In the genomic region with DNA sequence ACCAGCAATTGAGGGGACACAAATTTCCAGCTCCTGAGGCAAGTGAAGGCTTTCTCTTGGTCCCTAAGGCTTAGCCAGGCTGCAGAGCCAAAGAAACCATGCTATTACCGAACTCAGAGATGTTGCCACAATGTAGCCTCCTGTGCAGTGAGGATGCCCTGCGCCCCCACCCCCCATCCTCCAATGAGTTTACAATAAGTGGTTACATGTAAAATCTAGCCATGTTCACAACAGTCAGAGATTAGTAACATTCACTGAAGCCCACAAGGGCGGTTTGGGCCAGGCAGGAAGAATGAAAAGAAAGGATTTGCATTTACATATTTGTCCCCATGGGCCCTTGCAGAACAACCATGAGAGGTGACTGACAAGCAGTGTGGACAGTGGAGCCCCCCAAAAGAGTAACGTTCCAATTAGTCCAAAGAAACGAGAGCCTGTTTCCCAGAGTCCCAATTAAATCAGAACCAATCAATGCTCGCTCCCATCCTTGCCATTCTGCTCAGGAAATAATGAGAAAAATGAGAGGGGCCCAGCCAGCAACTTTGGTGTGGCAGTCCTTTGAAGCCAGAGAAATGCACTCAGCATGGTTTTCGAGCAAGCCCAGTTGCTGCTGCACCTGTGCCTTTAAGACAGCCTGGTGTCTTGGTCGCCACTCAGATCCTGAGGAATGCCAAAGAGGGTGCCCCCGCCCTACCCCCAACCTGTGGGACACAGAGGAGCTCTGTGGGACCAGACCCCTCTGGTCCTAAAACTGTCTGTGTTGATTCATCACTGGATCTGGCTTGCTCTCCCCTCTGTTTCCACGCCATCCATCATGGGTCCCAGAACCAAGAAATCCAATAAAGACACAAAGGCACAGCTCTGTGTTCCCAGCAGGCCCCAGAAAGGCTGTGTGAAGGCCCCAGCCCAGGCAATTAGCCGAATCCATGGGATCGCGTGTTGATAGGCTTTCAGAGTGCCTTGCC, we compare ENCODE assay signal across 10 mouse cellular contexts.
DNase-seq lines count a peak whose midpoint lies in the region; ATAC-seq lines count a peak whose summit lies in the region.
"Had no signal": no experiment of that assay in that cellular context is flagged by ENCODE, and none has a peak within 500 bp of the region (broad histone marks: within the 10 kb centered on the region; RNA-seq: fewer than 3 reads in every experiment).

No protein-coding gene starts in this region.

- ATAC-seq in midbrain, embryonic 12.5 days (ENCODE audit: low FRiP score, low read depth): peak; percentile 85

- peak; percentile 24 for DNase-seq in testis, postnatal 14 days (ENCODE audit: low spot score)
- DNase-seq in testis, postnatal 10 days (ENCODE audit: low spot score): no peak
- no peak for DNase-seq in hindbrain, embryonic 10.5 days (ENCODE audit: low spot score)
- no peak for DNase-seq in cerebellum, adult 8-10 months
- DNase-seq in gastrocnemius, postnatal 36 days: no peak
- no peak for DNase-seq in cerebellum, postnatal 36 days
- DNase-seq: kidney, postnatal 14 days had no signal

- H3K27me3 ChIP-seq in hindbrain, embryonic 10.5 days (ENCODE audit: insufficient read depth, poor library complexity, severe bottlenecking): peaks cover 68% of the 10 kb centered on the region
- peaks cover 54% of the 10 kb centered on the region for H3K27me3 ChIP-seq in midbrain, embryonic 12.5 days
- H3K27me3 ChIP-seq: limb, embryonic 15.5 days had no signal

- H3K36me3 ChIP-seq in hindbrain, embryonic 10.5 days: peaks cover 9% of the 10 kb centered on the region; the same call in 1 of the 2 replicates
- peaks cover 9% of the 10 kb centered on the region for H3K36me3 ChIP-seq in midbrain, embryonic 12.5 days
- H3K36me3 ChIP-seq: limb, embryonic 15.5 days had no signal

- no peaks in the 10 kb centered on the region for H3K9me3 ChIP-seq in hindbrain, embryonic 10.5 days
- H3K9me3 ChIP-seq in midbrain, embryonic 12.5 days: no peaks in the 10 kb centered on the region
- H3K9me3 ChIP-seq: limb, embryonic 15.5 days had no signal

- H3K4me2 ChIP-seq in midbrain, embryonic 12.5 days (replicated peaks): 0 out of 2 replicates have a peak overlapping the region, but pooled peaks have one; percentile 4
- H3K4me2 ChIP-seq: heart, embryonic 11.5 days; limb, embryonic 15.5 days had no signal

- no peak overlapping the region for H3K4me3 ChIP-seq in hindbrain, embryonic 10.5 days
- no peak overlapping the region for H3K4me3 ChIP-seq in midbrain, embryonic 12.5 days
- H3K4me3 ChIP-seq: limb, embryonic 15.5 days had no signal

- intact Hi-C loops in gastrocnemius, postnatal 36 days (cut with DNase I): no loop called here

- H3K9ac ChIP-seq in midbrain, embryonic 12.5 days (replicated peaks): no peak overlapping the region
- H3K9ac ChIP-seq: limb, embryonic 15.5 days had no signal

- WGBS in hindbrain, embryonic 10.5 days: 49% methylated on average over 13 of the region's 13 CpGs
- 27% methylated on average over 13 of the region's 13 CpGs for WGBS in midbrain, embryonic 12.5 days

- peaks cover 32% of the 10 kb centered on the region for H3K4me1 ChIP-seq in hindbrain, embryonic 10.5 days (replicated peaks)
- peaks cover 36% of the 10 kb centered on the region for H3K4me1 ChIP-seq in midbrain, embryonic 12.5 days

- peak overlapping the region; percentile 64 for H3K27ac ChIP-seq in hindbrain, embryonic 10.5 days
- H3K27ac ChIP-seq in midbrain, embryonic 12.5 days (replicated peaks): peak overlapping the region; percentile 74
- H3K27ac ChIP-seq: limb, embryonic 15.5 days had no signal
